Mouse (Mus musculus): ENCODE data around the gene Mylk.

DNA sequence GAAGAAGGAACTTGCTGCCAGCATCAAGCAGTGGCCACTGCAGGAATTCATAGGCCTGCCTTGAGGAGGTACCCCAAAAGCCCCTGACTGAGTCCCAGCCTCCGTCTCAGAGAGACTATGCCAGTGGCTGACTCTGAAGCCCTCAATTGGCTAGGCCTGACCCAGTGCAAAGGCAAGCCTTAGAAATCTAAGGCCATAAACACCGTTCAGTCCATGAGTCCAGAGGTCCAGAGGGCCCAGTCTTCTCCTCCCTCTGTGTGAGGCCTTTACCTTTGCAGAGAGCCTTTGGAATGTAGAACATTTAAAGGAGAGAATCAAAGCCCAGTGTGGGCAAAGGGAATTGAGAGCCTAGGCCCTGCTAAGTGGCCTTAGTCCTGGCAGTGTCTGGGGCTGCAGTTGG lies 193.2 kb downstream of the Mylk start:
- TF ChIP-seq CTCF (IDR thresholded peaks at IDR 0.05; ENCODE audit: insufficient read depth, low read depth, low read length) (no peak), POLR2A (IDR thresholded peaks at IDR 0.05; ENCODE audit: insufficient read depth, low read depth, low read length) (no peak)
